Mouse (Mus musculus) intestine, embryonic 15.5 days (tissue): ENCODE measurements around the gene Med11. TPM values are rescaled to one million over a fixed set of nuclear protein-coding genes. Genes with fewer than 3 reads are reported as not detected.
"Not testable (repeated sequence)": the region's sequence is repeated elsewhere in the genome, so short reads cannot be mapped to it uniquely, and the experiment has no call there.

Experiments used
- ATAC-seq: fragments of 200-750 bp; cut with Nextera tagmentation; 2 replicates; pipeline ENCODE4 v1.8.0; 2017; ENCODE audit warnings: moderate TSS enrichment, moderate library complexity
- H3K27ac ChIP-seq: fragments of 300-500 bp; sonication (generic); 2 replicates; pipeline ENCODE4 v1.5.1; 2015; ENCODE audit warnings: mild to moderate bottlenecking, inconsistent platforms
- H3K27me3 ChIP-seq: fragments of 300-500 bp; sonication (generic); replicated peaks from 2 replicates; pipeline ENCODE4 v1.6.1; 2015; ENCODE audit warnings: inconsistent platforms
- H3K36me3 ChIP-seq: fragments of 300-500 bp; sonication (generic); 2 replicates; pipeline ENCODE4 v1.6.1; 2015; ENCODE audit warnings: inconsistent platforms
- H3K4me1 ChIP-seq: fragments of 300-500 bp; sonication (generic); replicated peaks from 2 replicates; pipeline ENCODE4 v1.6.1; 2015; ENCODE audit warnings: inconsistent platforms
- H3K4me2 ChIP-seq: fragments of 300-500 bp; sonication (generic); replicated peaks from 2 replicates; pipeline ENCODE4 v1.6.1; 2015; ENCODE audit warnings: mild to moderate bottlenecking, inconsistent platforms
- H3K4me3 ChIP-seq: fragments of 300-500 bp; sonication (generic); replicated peaks from 2 replicates; pipeline ENCODE4 v1.5.1; 2015; ENCODE audit warnings: inconsistent platforms
- H3K9ac ChIP-seq: fragments of 300-500 bp; sonication (generic); 2 replicates; pipeline ENCODE4 v1.6.1; 2015; ENCODE audit warnings: inconsistent platforms
- H3K9me3 ChIP-seq: fragments of 300-500 bp; sonication (generic); 2 replicates; pipeline ENCODE4 v1.6.1; 2016; ENCODE audit warnings: inconsistent platforms
- WGBS: fragments of 180-500 bp; shearing (Covaris S2); methylation state at CpG from one replicate; pipeline ENCODE4 v1.1.7; 2015; 5-methylcytosine and 5-hydroxymethylcytosine counted together
- polyA plus RNA-seq: library from polyadenylated mRNA; unstranded; fragments of >200 nt; fragmentation: Nextera tagmentation; extraction: Ambion mirVana; gene quantifications from 2 replicates; pipeline ENCODE4 v1.2.1, GENCODE M21; 2015

The Med11 gene
- 39.9 and 42.4 TPM in 2 replicates for polyA plus RNA-seq

- Histone ChIP-seq H3K4me2 (peak within 1 kb of the TSS; percentile 79), H3K36me3 (no peaks in the 10 kb centered on the region), H3K27ac (peak within 1 kb of the TSS; percentile 99), H3K4me3 (peak within 1 kb of the TSS; percentile 73), H3K27me3 (no peaks in the 10 kb centered on the region), H3K9me3 (no peaks in the 10 kb centered on the region), H3K9ac (peak within 1 kb of the TSS; percentile 75), H3K4me1 (peaks cover 9% of the 10 kb centered on the region)
- peak; percentile 99 for ATAC-seq
- under 1% methylated on average over 46 of the region's 46 CpGs for WGBS
Observed at GRCm38 (mm10) chr11:70451797-70452498, at the start of gene Med11. Gene Med11, plus strand, starts transcription at chr11:70451919.

- Histone ChIP-seq H3K36me3 (peaks cover 26% of the 10 kb centered on the region), H3K4me3 (no peak overlapping the region), H3K27ac (0 out of 2 replicates have a peak overlapping the region, but pooled peaks have one; percentile 36), H3K4me1 (peaks cover 14% of the 10 kb centered on the region), H3K9me3 (no peaks in the 10 kb centered on the region), H3K9ac (no peak overlapping the region), H3K27me3 (no peaks in the 10 kb centered on the region), H3K4me2 (no peak overlapping the region)
- ATAC-seq = peak; percentile 55
- 55% methylated on average over 2 of the region's 2 CpGs for WGBS
Observed at GRCm38 (mm10) chr11:70403598-70403997, 48.1 kb upstream of the Med11 start.

- ATAC-seq = peak; percentile 96
- Histone ChIP-seq H3K4me1 (peaks cover 14% of the 10 kb centered on the region), H3K27me3 (no peaks in the 10 kb centered on the region), H3K4me3 (peak within 1 kb of the TSS; percentile 98), H3K9me3 (no peaks in the 10 kb centered on the region), H3K4me2 (peak within 1 kb of the TSS; percentile 79), H3K36me3 (peaks cover 6% of the 10 kb centered on the region; the same call in 1 of the 2 replicates), H3K27ac (peak within 1 kb of the TSS; percentile 87), H3K9ac (peak within 1 kb of the TSS; percentile 100)
- under 1% methylated on average over 59 of the region's 59 CpGs for WGBS
Observed at GRCm38 (mm10) chr11:70409594-70410296, 42.0 kb upstream of the Med11 start, which contains the start of gene Pelp1. Gene Pelp1, minus strand, starts transcription at chr11:70410031.

- Histone ChIP-seq H3K27me3 (no peaks in the 10 kb centered on the region), H3K36me3 (peaks cover 3% of the 10 kb centered on the region; the same call in 1 of the 2 replicates), H3K27ac (no peak overlapping the region), H3K4me1 (peaks cover 14% of the 10 kb centered on the region), H3K4me2 (peak overlapping the region; percentile 79), H3K4me3 (peak overlapping the region; percentile 98), H3K9me3 (no peaks in the 10 kb centered on the region), H3K9ac (peak overlapping the region; percentile 100)
- WGBS = 63% methylated on average over 6 of the region's 6 CpGs
- no peak for ATAC-seq
Observed at GRCm38 (mm10) chr11:70410297-70410643, 41.4 kb upstream of the Med11 start.

GRCm38 (mm10) chr11:70412591-70412990 is 39.1 kb upstream of the Med11 start:
- no peak overlapping the region for H3K9ac ChIP-seq
- no peak overlapping the region for H3K4me3 ChIP-seq
- no peaks in the 10 kb centered on the region for H3K36me3 ChIP-seq
- H3K9me3 ChIP-seq = no peaks in the 10 kb centered on the region
- H3K27ac ChIP-seq = no peak overlapping the region
- 72% methylated on average over 5 of the region's 5 CpGs for WGBS
- no peaks in the 10 kb centered on the region for H3K27me3 ChIP-seq
- H3K4me1 ChIP-seq = peaks cover 14% of the 10 kb centered on the region
- ATAC-seq = no peak
- no peak overlapping the region for H3K4me2 ChIP-seq

GRCm38 (mm10) chr11:70413961-70414360 is 37.8 kb upstream of the Med11 start:
- no peak overlapping the region for H3K4me3 ChIP-seq
- WGBS = 5% methylated on average over 3 of the region's 3 CpGs
- no peaks in the 10 kb centered on the region for H3K27me3 ChIP-seq
- H3K36me3 ChIP-seq = no peaks in the 10 kb centered on the region
- no peak overlapping the region for H3K9ac ChIP-seq
- no peak overlapping the region for H3K27ac ChIP-seq
- H3K4me1 ChIP-seq = peaks cover 5% of the 10 kb centered on the region; the same call in 1 of the 2 replicates
- H3K9me3 ChIP-seq = no peaks in the 10 kb centered on the region
- no peak overlapping the region for H3K4me2 ChIP-seq
- ATAC-seq = no peak

GRCm38 (mm10) chr11:70418199-70418598 is 33.5 kb upstream of the Med11 start:
- H3K27me3 ChIP-seq = no peaks in the 10 kb centered on the region
- WGBS = 56% methylated on average over 4 of the region's 4 CpGs
- H3K36me3 ChIP-seq = no peaks in the 10 kb centered on the region
- H3K9ac ChIP-seq = no peak overlapping the region
- H3K4me3 ChIP-seq = no peak overlapping the region
- H3K27ac ChIP-seq = no peak overlapping the region
- H3K4me1 ChIP-seq = no peaks in the 10 kb centered on the region
- no peak overlapping the region for H3K4me2 ChIP-seq
- ATAC-seq = no peak
- no peaks in the 10 kb centered on the region for H3K9me3 ChIP-seq

- no peaks in the 10 kb centered on the region for H3K36me3 ChIP-seq
- no peak overlapping the region for H3K4me3 ChIP-seq
- no peak overlapping the region for H3K4me2 ChIP-seq
- no peak overlapping the region for H3K27ac ChIP-seq
- H3K27me3 ChIP-seq = no peaks in the 10 kb centered on the region
- no peak overlapping the region for H3K9ac ChIP-seq
- ATAC-seq = no peak
- WGBS = 22% methylated on average over 5 of the region's 5 CpGs
- H3K9me3 ChIP-seq = no peaks in the 10 kb centered on the region
- no peaks in the 10 kb centered on the region for H3K4me1 ChIP-seq
Observed at GRCm38 (mm10) chr11:70419486-70419885, 32.2 kb upstream of the Med11 start.

GRCm38 (mm10) chr11:70426598-70426997 is 25.1 kb upstream of the Med11 start:
- not testable (repeated sequence) for H3K9ac ChIP-seq, ATAC-seq, H3K9me3 ChIP-seq

GRCm38 (mm10) chr11:70431574-70431973 is 20.1 kb upstream of the Med11 start:
- peaks cover 12% of the 10 kb centered on the region for H3K4me1 ChIP-seq
- H3K36me3 ChIP-seq = no peaks in the 10 kb centered on the region
- no peaks in the 10 kb centered on the region for H3K9me3 ChIP-seq
- no peak for ATAC-seq
- H3K4me3 ChIP-seq = no peak overlapping the region
- H3K9ac ChIP-seq = no peak overlapping the region
- H3K27ac ChIP-seq = no peak overlapping the region; the same call in 1 of the 2 replicates
- peak overlapping the region; percentile 88 for H3K4me2 ChIP-seq
- WGBS = 30% methylated on average over 5 of the region's 5 CpGs
- no peaks in the 10 kb centered on the region for H3K27me3 ChIP-seq

More at GRCm38 (mm10) chr11:70426598-70426997, 25.1 kb upstream of the Med11 start:
- H3K4me1 ChIP-seq, H3K4me2 ChIP-seq, H3K36me3 ChIP-seq, H3K27me3 ChIP-seq, H3K4me3 ChIP-seq, H3K27ac ChIP-seq: not testable (repeated sequence)
- 70% methylated on average over 6 of the region's 6 CpGs for WGBS

GRCm38 (mm10) chr11:70432048-70432894 is 19.4 kb upstream of the Med11 start, which contains the start of gene Arrb2:
Gene Arrb2, plus strand, starts transcription at chr11:70432635.
- peak within 1 kb of the TSS; percentile 73 for H3K9ac ChIP-seq
- no peaks in the 10 kb centered on the region for H3K27me3 ChIP-seq
- WGBS = under 1% methylated on average over 75 of the region's 75 CpGs
- H3K9me3 ChIP-seq = no peaks in the 10 kb centered on the region
- no peaks in the 10 kb centered on the region for H3K36me3 ChIP-seq
- peaks cover 12% of the 10 kb centered on the region for H3K4me1 ChIP-seq
- ATAC-seq = peak; percentile 99
- H3K4me2 ChIP-seq = peak within 1 kb of the TSS; percentile 88
- peak within 1 kb of the TSS; percentile 75 for H3K4me3 ChIP-seq
- H3K27ac ChIP-seq = peak within 1 kb of the TSS; percentile 78
